Mouse (Mus musculus) intestine, postnatal 0 days (tissue): ENCODE results near the gene Zbtb22. TPM values are rescaled to one million over a fixed set of nuclear protein-coding genes. Genes with fewer than 3 reads are reported as not detected.
"Not testable (repeated sequence)": the region's sequence is repeated elsewhere in the genome, so short reads cannot be mapped to it uniquely, and the experiment has no call there.

Experiments
- ATAC-seq: fragments of 200-750 bp; cut with Nextera tagmentation; 2 replicates; pipeline ENCODE4 v1.8.0; 2017; ENCODE audit warnings: mild to moderate bottlenecking, moderate TSS enrichment, moderate library complexity
- H3K27ac ChIP-seq: fragments of 300-500 bp; sonication (generic); 2 replicates; pipeline ENCODE4 v1.5.1; 2014; ENCODE audit warnings: mild to moderate bottlenecking, low read depth, low read length, moderate library complexity
- H3K27me3 ChIP-seq: fragments of 300-500 bp; sonication (generic); replicated peaks from 2 replicates; pipeline ENCODE4 v1.6.1; 2014; ENCODE audit warnings: low read length, mixed read lengths; ENCODE audit not compliant: control insufficient read depth, insufficient read depth
- H3K36me3 ChIP-seq: fragments of 300-500 bp; sonication (generic); 2 replicates; pipeline ENCODE4 v1.6.1; 2014; ENCODE audit warnings: mild to moderate bottlenecking, moderate library complexity; ENCODE audit not compliant: control insufficient read depth, insufficient read depth
- H3K4me1 ChIP-seq: fragments of 300-500 bp; sonication (generic); replicated peaks from 2 replicates; pipeline ENCODE4 v1.6.1; 2014; ENCODE audit warnings: antibody characterized with exemption, low read length, mixed read lengths; ENCODE audit not compliant: control insufficient read depth, insufficient read depth
- H3K4me2 ChIP-seq: fragments of 300-500 bp; sonication (generic); replicated peaks from 2 replicates; pipeline ENCODE4 v1.6.1; 2014; ENCODE audit warnings: low read depth, mild to moderate bottlenecking, moderate library complexity
- H3K4me3 ChIP-seq: fragments of 300-500 bp; sonication (generic); 2 replicates; pipeline ENCODE4 v1.5.1; 2014; ENCODE audit warnings: low read depth, low read length
- H3K9ac ChIP-seq: fragments of 300-500 bp; sonication (generic); 2 replicates; pipeline ENCODE4 v1.6.1; 2014; ENCODE audit warnings: mild to moderate bottlenecking, low read depth, low read length
- H3K9me3 ChIP-seq: fragments of 300-500 bp; sonication (generic); 2 replicates; pipeline ENCODE4 v1.6.1; 2016; ENCODE audit warnings: mixed run types; ENCODE audit not compliant: control insufficient read depth
- CTCF ChIP-seq: sonication (generic); IDR thresholded peaks from 2 replicates; pipeline ENCODE4 v1.5.1; 2016; ENCODE audit warnings: low read depth, mild to moderate bottlenecking, control low read depth, antibody characterized with exemption, moderate library complexity
- WGBS: fragments of 180-500 bp; shearing (Covaris S2); extraction: QIAGEN DNeasy Blood & Tissue Kit; methylation state at CpG from one replicate; pipeline ENCODE4 v1.1.7; 2014; 5-methylcytosine and 5-hydroxymethylcytosine counted together
- polyA plus RNA-seq: library from polyadenylated mRNA; unstranded; fragments of >200 nt; fragmentation: Nextera tagmentation; extraction: Ambion mirVana; gene quantifications from 2 replicates; pipeline ENCODE4 v1.2.1, GENCODE M21; 2015

The Zbtb22 gene
- 11.1 and 12.9 TPM in 2 replicates for polyA plus RNA-seq

- Histone ChIP-seq H3K4me3 (peak within 1 kb of the TSS; percentile 67), H3K27ac (peak within 1 kb of the TSS; percentile 86), H3K9me3 (no peaks in the 10 kb centered on the region), H3K4me2 (peak within 1 kb of the TSS; percentile 79), H3K9ac (peak within 1 kb of the TSS; percentile 64), H3K27me3 (no peaks in the 10 kb centered on the region), H3K4me1 (no peaks in the 10 kb centered on the region; the same call in 1 of the 2 replicates), H3K36me3 (peaks cover 53% of the 10 kb centered on the region)
- TF ChIP-seq CTCF, result no peak
- WGBS, result under 1% methylated on average over 31 of the region's 34 CpGs
- peak; percentile 91 for ATAC-seq
Measured at GRCm38 (mm10) chr17:33915671-33916250, at the start of gene Zbtb22, which contains the start of gene Tapbp. TSS of gene Zbtb22 (plus strand) at chr17:33915904. TSS of gene Tapbp (plus strand) at chr17:33915899.

GRCm38 (mm10) chr17:33873537-33873936 lies 42.2 kb upstream of the Zbtb22 start, which contains the start of gene Gm7029:
TSS of gene Gm7029 (plus strand) at chr17:33873837.
- H3K36me3 ChIP-seq, result 0 out of 2 replicates have a peak, but pooled peaks cover 10% of the 10 kb centered on the region
- not testable (repeated sequence) for H3K9me3 ChIP-seq, ATAC-seq, H3K27ac ChIP-seq, H3K4me1 ChIP-seq, H3K4me3 ChIP-seq, H3K9ac ChIP-seq, H3K4me2 ChIP-seq, H3K27me3 ChIP-seq
- 88% methylated on average over 4 of the region's 12 CpGs for WGBS

DNA sequence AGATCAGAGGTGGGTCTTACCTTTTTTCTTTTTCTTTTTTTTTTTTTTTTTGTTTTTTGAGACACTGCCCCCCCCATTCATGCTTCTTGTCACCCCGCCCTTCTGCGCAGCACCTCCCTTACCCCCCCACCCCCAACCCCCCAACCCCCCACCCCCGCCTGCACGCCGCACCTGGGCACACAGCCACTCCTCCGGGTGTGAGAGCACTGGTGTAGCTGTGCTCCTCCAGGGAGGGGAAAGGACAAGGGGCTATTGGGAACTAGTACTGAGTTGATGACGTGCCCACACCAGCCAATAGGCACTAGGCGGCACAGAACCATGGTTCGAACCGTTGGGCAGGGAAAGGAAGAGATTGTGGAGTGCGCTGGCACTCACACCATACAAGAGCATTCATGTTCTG lies 41.3 kb upstream of the Zbtb22 start:
- Histone ChIP-seq H3K4me3 (no peak overlapping the region), H3K9ac (no peak overlapping the region), H3K27ac (no peak overlapping the region), H3K27me3 (no peaks in the 10 kb centered on the region), H3K36me3 (peaks cover 11% of the 10 kb centered on the region; the same call in 1 of the 2 replicates), H3K4me2 (no peak overlapping the region), H3K9me3 (no peaks in the 10 kb centered on the region), H3K4me1 (no peaks in the 10 kb centered on the region)
- ATAC-seq, result no peak
- TF ChIP-seq CTCF, result no peak
- 83% methylated on average over 11 of the region's 11 CpGs for WGBS

GRCm38 (mm10) chr17:33875797-33876196 lies 39.9 kb upstream of the Zbtb22 start:
- not testable (repeated sequence) for H3K4me1 ChIP-seq, H3K9me3 ChIP-seq, H3K9ac ChIP-seq, ATAC-seq, H3K4me3 ChIP-seq, H3K27ac ChIP-seq, H3K27me3 ChIP-seq, H3K4me2 ChIP-seq
- peaks cover 14% of the 10 kb centered on the region; the same call in 1 of the 2 replicates for H3K36me3 ChIP-seq
- 68% methylated on average over 5 of the region's 5 CpGs for WGBS
- TF ChIP-seq CTCF, result peak; percentile 56

GRCm38 (mm10) chr17:33884320-33884719 lies 31.4 kb upstream of the Zbtb22 start:
- not testable (repeated sequence) for H3K4me1 ChIP-seq
- WGBS, result 95% methylated on average over 10 of the region's 11 CpGs

DNA sequence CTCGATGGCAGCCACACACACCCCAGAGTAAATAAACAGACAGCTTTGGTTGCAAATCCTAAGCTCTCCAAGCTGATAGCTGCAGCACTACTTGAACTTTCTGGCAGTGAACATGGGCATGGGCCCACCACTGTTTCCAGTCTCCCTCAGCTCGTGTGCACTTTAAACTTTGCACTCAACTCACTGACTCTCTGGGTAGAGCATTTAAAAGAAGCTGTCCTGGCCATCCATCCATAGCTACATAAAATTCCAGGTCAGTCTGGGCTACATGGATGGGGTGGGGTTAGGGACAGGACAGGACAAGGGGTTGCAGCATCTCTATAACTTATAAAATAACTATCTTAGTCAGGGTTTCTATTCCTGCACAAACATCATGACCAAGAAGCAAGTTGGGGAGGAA lies 27.9 kb upstream of the Zbtb22 start:
- 17% methylated on average over 2 of the region's 2 CpGs for WGBS
- H3K4me3 ChIP-seq, ATAC-seq: not testable (repeated sequence)

More at GRCm38 (mm10) chr17:33884320-33884719, 31.4 kb upstream of the Zbtb22 start:
- not testable (repeated sequence) for H3K27me3 ChIP-seq, H3K27ac ChIP-seq, H3K4me2 ChIP-seq, H3K9me3 ChIP-seq, ATAC-seq, H3K4me3 ChIP-seq, H3K9ac ChIP-seq
- peaks cover 11% of the 10 kb centered on the region; the same call in 1 of the 2 replicates for H3K36me3 ChIP-seq

DNA sequence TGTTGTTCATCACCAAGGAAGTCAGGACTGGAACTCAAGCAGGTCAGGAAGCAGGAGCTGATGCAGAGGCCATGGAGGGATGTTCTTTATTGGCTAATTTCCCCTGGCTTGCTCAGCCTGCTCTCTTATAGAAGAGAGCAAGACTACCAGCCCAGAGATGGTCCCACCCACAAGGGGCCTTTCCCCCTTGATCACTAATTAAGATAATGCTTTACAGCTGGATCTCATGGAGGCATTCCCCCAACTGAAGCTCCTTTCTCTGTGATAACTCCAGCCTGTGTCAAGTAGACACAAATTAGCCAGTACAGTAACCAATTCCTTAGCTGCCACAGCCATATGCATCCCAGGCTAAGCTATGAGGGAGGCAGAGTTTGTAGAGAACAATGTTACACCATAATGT lies 27.5 kb upstream of the Zbtb22 start:
- not testable (repeated sequence) for ATAC-seq, H3K27ac ChIP-seq, H3K9me3 ChIP-seq, H3K27me3 ChIP-seq, H3K4me2 ChIP-seq, H3K36me3 ChIP-seq, H3K4me1 ChIP-seq, H3K9ac ChIP-seq, H3K4me3 ChIP-seq

More for the DNA sequence above, 27.9 kb upstream of the Zbtb22 start:
- not testable (repeated sequence) for H3K4me2 ChIP-seq, H3K36me3 ChIP-seq, H3K4me1 ChIP-seq, H3K9ac ChIP-seq, H3K27me3 ChIP-seq, H3K27ac ChIP-seq, H3K9me3 ChIP-seq

DNA sequence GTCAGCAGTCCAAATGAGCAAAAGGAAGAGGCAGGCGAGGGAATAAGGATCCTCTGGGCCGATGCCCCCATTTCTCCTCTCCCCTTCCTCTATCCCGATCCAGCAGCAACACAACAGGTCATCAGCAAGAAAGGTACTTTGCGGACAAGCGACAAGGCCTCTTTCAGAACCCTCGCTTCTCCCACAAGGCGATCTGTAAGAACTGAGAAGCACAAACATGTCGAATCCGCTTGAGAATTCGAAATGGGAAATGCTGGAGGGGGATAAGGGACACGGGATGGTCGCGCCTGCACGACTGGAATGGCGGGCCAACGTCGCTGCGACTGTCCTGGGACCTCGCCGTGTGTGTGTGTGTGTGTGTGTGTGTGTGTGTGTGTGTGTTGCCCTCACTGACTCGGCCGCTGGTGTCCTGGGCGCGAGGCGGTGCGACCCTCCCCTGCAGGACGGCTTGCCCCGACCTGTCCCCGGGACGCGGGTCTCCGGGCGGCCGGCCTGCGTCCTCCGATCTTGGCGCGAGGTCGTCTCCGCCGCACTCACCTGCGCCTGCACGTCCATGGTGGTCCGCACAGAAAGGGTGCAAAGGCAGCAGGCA lies 25.7 kb upstream of the Zbtb22 start:
- H3K9me3 ChIP-seq, H3K36me3 ChIP-seq: not testable (repeated sequence)

More for the DNA sequence above, 25.7 kb upstream of the Zbtb22 start:
- H3K4me1 ChIP-seq, H3K27me3 ChIP-seq, ATAC-seq, H3K27ac ChIP-seq: not testable (repeated sequence)
- under 1% methylated on average over 44 of the region's 44 CpGs for WGBS
- Histone ChIP-seq H3K4me2 (peak overlapping the region; percentile 80), H3K4me3 (peak overlapping the region; percentile 66), H3K9ac (peak overlapping the region; percentile 40; the same call in 1 of the 2 replicates)
